Mouse (Mus musculus): ENCODE data around the gene Hsph1. TPM values are rescaled to one million over a fixed set of nuclear protein-coding genes. Genes with fewer than 3 reads are reported as not detected.

Gene Hsph1
- polyA plus RNA-seq (2015; fragmentation: Nextera tagmentation; extraction: Ambion mirVana): 50.8 and 57.5 TPM in 2 replicates

DNA sequence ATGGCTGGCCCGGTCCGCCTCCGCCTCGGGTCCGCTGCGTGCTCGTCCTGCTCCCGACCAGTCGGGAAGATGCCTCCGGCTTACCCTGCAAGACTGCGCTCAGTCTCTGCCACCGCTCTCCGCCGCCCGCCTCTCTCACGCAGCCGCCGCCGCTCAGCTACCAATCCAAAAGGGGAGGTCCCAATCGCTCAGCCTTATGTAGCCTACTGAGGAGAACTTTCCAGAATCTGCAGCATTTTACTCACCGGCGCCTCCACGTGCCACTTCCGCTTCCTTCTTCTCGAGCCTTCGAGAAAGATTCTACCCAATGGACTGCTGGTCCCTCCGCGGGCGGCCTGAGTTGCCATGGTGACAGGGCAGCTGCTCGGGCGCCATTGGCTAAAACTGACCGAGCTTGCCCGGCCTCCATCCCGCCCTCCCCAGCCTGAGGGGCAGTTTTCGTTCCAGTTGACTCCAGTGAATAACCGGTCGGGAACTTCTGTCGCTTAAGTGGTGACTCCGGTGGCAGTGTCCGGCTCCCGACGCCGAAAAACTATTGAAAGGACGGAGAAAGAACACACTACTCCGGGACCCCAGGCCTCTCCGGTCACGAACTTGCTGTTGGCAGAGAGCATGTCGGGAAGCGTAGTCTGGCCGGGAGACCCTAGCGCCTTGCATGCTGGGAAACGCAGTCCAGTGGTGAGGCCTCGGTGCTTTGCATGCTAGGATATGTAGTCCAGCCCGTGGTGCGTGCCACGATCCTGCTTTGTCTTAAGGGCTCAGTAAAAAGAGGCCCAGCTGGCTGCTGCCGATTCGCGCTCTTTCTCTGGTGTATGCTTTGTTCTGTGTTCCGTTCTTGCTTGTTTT is at the start of gene Hsph1:
Hsph1 (minus strand) TSS at position 302 of the 846 bp plus-strand sequence.
- H3K9me3 ChIP-seq: no peaks in the 10 kb centered on the region
- peaks cover 21% of the 10 kb centered on the region for H3K36me3 ChIP-seq
- peaks cover 20% of the 10 kb centered on the region for H3K4me1 ChIP-seq
- H3K27me3 ChIP-seq: no peaks in the 10 kb centered on the region
- H3K9ac ChIP-seq: peak within 1 kb of the TSS; percentile 80
- peak within 1 kb of the TSS; percentile 81 for H3K4me2 ChIP-seq
- H3K27ac ChIP-seq: peak within 1 kb of the TSS; percentile 87
- ATAC-seq (ENCODE audit: insufficient number of reproducible peaks, insufficient read depth, low FRiP score, low TSS enrichment, low read depth): peak; percentile 99
- H3K4me3 ChIP-seq: peak within 1 kb of the TSS; percentile 77
- under 1% methylated on average over 60 of the region's 60 CpGs for WGBS

DNA sequence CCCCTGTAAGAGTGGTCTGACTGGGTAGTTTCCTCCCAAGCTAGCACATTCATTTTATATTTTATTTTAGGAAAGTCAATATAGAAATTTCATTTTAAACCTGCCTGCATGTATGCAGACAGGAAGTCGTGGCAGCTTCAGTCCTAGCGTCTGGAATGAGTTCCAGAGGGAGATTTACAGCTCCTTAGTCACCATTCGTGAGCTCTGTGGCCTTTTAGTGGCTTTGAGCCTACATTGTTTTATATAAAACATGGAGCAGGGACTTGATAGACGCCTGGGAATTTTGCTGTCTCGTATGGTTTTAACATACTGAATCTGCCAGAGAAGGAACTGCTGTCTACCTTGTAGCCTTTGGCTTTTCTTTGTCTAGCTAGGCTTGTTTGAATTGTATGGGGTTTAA is 44.8 kb upstream of the Hsph1 start:
- Histone ChIP-seq H3K9ac (no peak overlapping the region), H3K27me3 (no peaks in the 10 kb centered on the region; the same call in 1 of the 2 replicates), H3K4me3 (no peak overlapping the region), H3K36me3 (no peaks in the 10 kb centered on the region), H3K27ac (no peak overlapping the region), H3K4me2 (no peak overlapping the region), H3K4me1 (peaks cover 6% of the 10 kb centered on the region), H3K9me3 (no peaks in the 10 kb centered on the region)
- ATAC-seq (ENCODE audit: insufficient number of reproducible peaks, insufficient read depth, low FRiP score, low TSS enrichment, low read depth): no peak
- WGBS: 49% methylated on average over 5 of the region's 5 CpGs

DNA sequence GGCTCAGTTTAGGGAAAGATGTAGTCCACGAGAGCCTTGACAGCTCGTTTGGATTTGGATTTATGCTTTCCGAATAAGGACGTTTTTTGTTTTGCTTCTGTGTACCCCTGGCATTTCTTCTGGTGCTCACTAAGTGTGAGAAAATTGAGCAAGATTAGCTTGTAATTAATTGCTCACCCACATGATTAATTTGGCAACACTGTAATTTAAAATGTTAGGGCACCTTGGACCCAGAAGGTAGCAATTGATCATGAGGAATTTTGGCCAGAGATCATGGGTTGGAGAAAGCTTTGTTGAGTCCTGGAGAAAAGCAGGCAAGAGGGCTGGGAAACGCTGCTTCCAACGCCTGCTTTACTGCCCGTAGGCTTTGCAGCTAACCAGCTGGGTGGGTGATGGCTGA is 43.7 kb upstream of the Hsph1 start:
- Histone ChIP-seq H3K4me3 (no peak overlapping the region), H3K36me3 (no peaks in the 10 kb centered on the region), H3K4me1 (peaks cover 11% of the 10 kb centered on the region), H3K27ac (no peak overlapping the region), H3K9ac (no peak overlapping the region), H3K9me3 (no peaks in the 10 kb centered on the region), H3K4me2 (no peak overlapping the region), H3K27me3 (no peaks in the 10 kb centered on the region; the same call in 1 of the 2 replicates)
- no peak for ATAC-seq (ENCODE audit: insufficient number of reproducible peaks, insufficient read depth, low FRiP score, low TSS enrichment, low read depth)
- 63% methylated on average over 7 of the region's 7 CpGs for WGBS

DNA sequence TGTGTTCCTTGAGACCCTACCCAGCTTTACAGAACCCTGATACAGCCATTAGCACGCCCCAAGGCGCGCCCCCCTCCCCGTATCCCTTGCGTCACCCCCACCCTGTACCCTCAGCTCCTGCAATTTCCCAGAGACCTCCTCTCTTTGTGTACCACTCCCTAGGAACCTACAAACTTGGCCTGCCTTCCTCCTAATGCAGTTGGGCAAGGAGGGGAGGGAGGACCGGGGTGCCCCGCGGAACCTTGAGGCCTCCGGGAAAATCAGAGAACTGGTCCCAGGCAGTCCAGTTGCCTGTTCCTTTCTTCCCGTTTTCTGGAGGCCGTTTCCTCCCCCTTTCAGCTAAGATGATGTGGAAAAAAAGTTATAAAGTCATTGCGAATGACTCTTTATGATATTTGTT is 43.2 kb upstream of the Hsph1 start:
- peaks cover 11% of the 10 kb centered on the region for H3K4me1 ChIP-seq
- peak overlapping the region; percentile 94 for H3K4me2 ChIP-seq
- peak overlapping the region; percentile 73 for H3K4me3 ChIP-seq
- no peaks in the 10 kb centered on the region; the same call in 1 of the 2 replicates for H3K27me3 ChIP-seq
- 8% methylated on average over 12 of the region's 12 CpGs for WGBS
- H3K9me3 ChIP-seq: no peaks in the 10 kb centered on the region
- ATAC-seq (ENCODE audit: insufficient number of reproducible peaks, insufficient read depth, low FRiP score, low TSS enrichment, low read depth): no peak
- H3K27ac ChIP-seq: no peak overlapping the region
- peak overlapping the region; percentile 87 for H3K9ac ChIP-seq
- H3K36me3 ChIP-seq: no peaks in the 10 kb centered on the region

DNA sequence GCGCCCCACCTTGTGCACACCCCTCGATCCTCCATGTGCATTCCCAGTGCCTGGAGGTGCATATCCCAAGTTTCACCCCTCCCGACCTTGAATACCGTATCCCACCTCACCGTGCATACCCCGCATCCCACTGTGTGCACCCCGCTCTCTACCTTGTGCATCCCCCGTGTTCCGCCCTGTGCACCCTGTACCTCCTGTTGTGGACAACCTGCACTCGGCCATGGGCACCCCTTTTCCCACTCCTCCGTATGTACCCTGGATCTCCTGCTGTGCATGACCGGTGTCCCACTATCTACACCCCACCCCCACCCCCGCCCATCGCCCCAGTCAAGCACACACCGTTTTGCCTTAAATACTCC is 42.8 kb upstream of the Hsph1 start:
- no peak; the same call in 1 of the 2 replicates for ATAC-seq (ENCODE audit: insufficient number of reproducible peaks, insufficient read depth, low FRiP score, low TSS enrichment, low read depth)
- H3K4me1 ChIP-seq: peaks cover 11% of the 10 kb centered on the region
- H3K36me3 ChIP-seq: no peaks in the 10 kb centered on the region
- peak overlapping the region; percentile 94 for H3K4me2 ChIP-seq
- H3K27ac ChIP-seq: no peak overlapping the region
- peak overlapping the region; percentile 87 for H3K9ac ChIP-seq
- H3K4me3 ChIP-seq: peak overlapping the region; percentile 73
- no peaks in the 10 kb centered on the region; the same call in 1 of the 2 replicates for H3K27me3 ChIP-seq
- H3K9me3 ChIP-seq: no peaks in the 10 kb centered on the region
- 1% methylated on average over 15 of the region's 15 CpGs for WGBS

DNA sequence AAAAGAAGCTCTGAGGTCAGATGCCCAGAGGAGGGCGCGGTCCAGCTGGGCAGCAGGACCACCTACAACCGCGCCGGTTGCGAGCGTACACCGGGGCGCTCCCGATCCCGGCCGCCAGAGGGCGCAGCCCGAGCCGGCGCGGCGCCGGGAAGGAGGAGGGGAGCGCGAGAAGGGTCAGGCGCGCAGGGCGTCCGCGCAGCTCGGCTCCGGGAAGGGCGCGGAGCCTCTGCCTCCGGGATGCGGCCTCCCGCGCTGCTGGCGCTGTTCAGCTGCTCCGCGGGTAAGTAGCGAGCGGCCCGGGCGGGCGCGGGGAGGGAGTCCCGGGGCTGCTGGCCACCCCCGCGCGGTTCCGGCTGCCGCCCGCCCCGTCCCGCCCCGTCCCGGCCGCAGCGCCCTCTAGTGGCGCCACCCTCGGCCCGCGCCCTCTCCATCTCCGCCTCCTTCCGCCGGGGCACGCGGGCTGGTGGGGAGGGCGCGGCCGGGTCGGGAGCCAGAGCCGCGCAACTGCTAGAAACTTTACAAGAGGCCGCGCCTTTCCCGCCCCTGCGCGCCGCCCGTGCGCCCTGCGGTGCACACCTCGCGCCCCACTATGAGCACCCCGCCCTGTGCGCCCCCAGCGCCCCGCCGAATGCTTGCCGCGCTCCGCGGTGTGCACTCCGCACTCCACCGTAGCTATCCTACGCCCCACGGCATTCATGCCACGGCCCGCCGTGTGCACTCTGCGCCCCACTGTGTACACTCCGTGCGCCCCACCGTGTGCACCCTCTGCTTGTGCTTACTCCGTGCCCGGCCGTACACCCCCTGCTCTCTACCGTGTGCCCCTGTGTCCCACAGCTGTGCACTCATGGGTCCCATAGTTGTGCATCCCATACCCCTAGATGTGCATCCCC is 42.2 kb upstream of the Hsph1 start, which contains the start of gene B3glct:
B3glct (plus strand) TSS at position 131 of the 890 bp plus-strand sequence.
- peak; percentile 91 for ATAC-seq (ENCODE audit: insufficient number of reproducible peaks, insufficient read depth, low FRiP score, low TSS enrichment, low read depth)
- WGBS: under 1% methylated on average over 54 of the region's 106 CpGs
- H3K27ac ChIP-seq: peak within 1 kb of the TSS; percentile 86
- H3K9me3 ChIP-seq: no peaks in the 10 kb centered on the region
- H3K27me3 ChIP-seq: no peaks in the 10 kb centered on the region; the same call in 1 of the 2 replicates
- peak within 1 kb of the TSS; percentile 94 for H3K4me2 ChIP-seq
- H3K36me3 ChIP-seq: no peaks in the 10 kb centered on the region
- peak within 1 kb of the TSS; percentile 87 for H3K9ac ChIP-seq
- peak within 1 kb of the TSS; percentile 73 for H3K4me3 ChIP-seq
- H3K4me1 ChIP-seq: peaks cover 11% of the 10 kb centered on the region

DNA sequence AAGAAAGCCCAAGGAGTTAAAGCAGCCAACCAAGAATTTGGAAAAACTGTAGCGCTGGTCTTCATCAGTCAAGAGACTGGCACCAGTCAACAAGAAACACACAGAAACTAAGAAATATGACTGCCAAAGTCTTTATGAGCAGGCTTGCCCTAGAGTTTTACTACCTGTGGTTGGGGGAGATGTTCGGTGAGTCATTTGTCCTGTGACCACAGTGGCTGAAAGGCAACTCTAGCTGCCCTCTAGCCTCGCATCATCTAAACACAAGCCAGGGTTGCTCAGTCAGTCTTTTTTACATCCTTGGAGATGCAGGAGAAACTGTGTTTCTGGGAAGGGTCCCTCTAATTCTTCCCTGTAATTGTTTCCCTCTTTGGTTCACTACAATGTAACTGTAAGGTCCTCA is 41.0 kb upstream of the Hsph1 start:
- 93% methylated on average over 3 of the region's 3 CpGs for WGBS
- H3K9me3 ChIP-seq: no peaks in the 10 kb centered on the region
- no peak overlapping the region for H3K9ac ChIP-seq
- H3K27me3 ChIP-seq: no peaks in the 10 kb centered on the region; the same call in 1 of the 2 replicates
- ATAC-seq (ENCODE audit: insufficient number of reproducible peaks, insufficient read depth, low FRiP score, low TSS enrichment, low read depth): no peak
- no peak overlapping the region for H3K27ac ChIP-seq
- no peak overlapping the region for H3K4me3 ChIP-seq
- H3K4me2 ChIP-seq: no peak overlapping the region
- peaks cover 11% of the 10 kb centered on the region for H3K4me1 ChIP-seq
- no peaks in the 10 kb centered on the region for H3K36me3 ChIP-seq

DNA sequence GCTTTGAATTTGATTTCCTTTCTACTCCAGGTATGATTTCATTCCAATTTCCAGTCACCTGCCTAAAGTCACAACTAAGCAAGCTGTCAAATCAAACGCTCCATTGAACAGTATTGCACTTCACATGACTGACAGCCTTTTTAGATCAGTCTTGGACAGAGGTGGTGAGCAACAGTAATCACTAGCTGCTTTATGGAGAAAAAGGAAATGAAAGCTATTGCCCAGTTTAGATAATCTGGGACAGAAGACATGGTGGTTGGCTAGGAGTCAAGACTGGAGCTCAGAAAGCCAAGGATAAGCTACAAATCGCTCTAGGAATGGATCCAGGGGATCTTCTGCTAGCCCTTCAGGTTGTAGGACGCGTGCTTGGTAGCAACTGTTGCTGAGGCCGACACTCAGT is 27.2 kb upstream of the Hsph1 start:
- 83% methylated on average over 5 of the region's 5 CpGs for WGBS
- H3K27me3 ChIP-seq: no peaks in the 10 kb centered on the region
- H3K9ac ChIP-seq: no peak overlapping the region
- no peaks in the 10 kb centered on the region for H3K36me3 ChIP-seq
- no peak overlapping the region for H3K4me2 ChIP-seq
- no peaks in the 10 kb centered on the region for H3K4me1 ChIP-seq
- ATAC-seq (ENCODE audit: insufficient number of reproducible peaks, insufficient read depth, low FRiP score, low TSS enrichment, low read depth): no peak
- no peak overlapping the region for H3K27ac ChIP-seq
- no peak overlapping the region for H3K4me3 ChIP-seq
- 0 out of 2 replicates have a peak, but pooled peaks cover 5% of the 10 kb centered on the region for H3K9me3 ChIP-seq

DNA sequence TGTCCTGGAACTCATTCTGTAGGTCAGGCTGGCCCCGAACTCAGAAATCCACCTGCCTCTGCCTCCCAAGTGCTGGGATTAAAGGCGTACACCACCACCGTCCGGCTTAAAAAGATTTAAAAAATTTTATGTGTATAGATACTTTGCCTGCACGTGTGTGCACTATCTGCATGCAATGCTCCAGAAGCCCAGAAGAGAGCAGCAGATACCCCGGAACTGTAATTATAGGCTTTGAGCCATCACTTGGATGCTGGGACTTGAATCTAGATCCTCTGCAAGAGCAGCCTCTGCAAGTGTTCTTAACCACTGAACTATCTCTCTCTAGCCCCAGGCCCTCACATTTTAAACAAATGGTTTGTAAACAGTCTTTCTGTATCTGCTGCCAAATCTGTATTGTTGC is 26.8 kb upstream of the Hsph1 start:
- H3K27me3 ChIP-seq: no peaks in the 10 kb centered on the region
- H3K36me3 ChIP-seq: no peaks in the 10 kb centered on the region
- no peak overlapping the region for H3K4me3 ChIP-seq
- no peak overlapping the region for H3K27ac ChIP-seq
- ATAC-seq (ENCODE audit: insufficient number of reproducible peaks, insufficient read depth, low FRiP score, low TSS enrichment, low read depth): no peak
- no peak overlapping the region for H3K4me2 ChIP-seq
- H3K4me1 ChIP-seq: no peaks in the 10 kb centered on the region
- H3K9me3 ChIP-seq: 0 out of 2 replicates have a peak, but pooled peaks cover 5% of the 10 kb centered on the region
- H3K9ac ChIP-seq: no peak overlapping the region
- WGBS: 92% methylated on average over 6 of the region's 6 CpGs

DNA sequence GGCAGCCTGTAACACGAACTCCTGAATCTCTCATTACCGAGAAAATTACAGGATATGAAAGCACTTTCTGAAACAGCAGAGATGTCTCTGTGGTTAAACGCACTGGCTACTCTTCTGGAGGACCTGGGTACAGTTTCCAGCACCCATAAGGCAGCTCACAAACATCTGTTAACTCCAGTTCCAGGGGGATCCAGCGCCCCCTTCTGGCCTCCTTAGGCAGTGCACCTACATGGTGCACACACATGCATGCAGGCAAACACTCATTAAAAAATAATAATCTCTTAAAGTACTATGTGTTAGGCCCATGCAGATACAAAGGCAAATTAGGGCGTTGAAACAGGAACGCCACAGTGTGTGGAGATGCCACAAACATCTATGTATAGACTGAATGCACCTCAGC is 25.3 kb upstream of the Hsph1 start:
- Histone ChIP-seq H3K27ac (no peak overlapping the region), H3K4me1 (no peaks in the 10 kb centered on the region), H3K4me2 (no peak overlapping the region), H3K4me3 (no peak overlapping the region), H3K9ac (no peak overlapping the region), H3K9me3 (0 out of 2 replicates have a peak, but pooled peaks cover 5% of the 10 kb centered on the region), H3K27me3 (no peaks in the 10 kb centered on the region), H3K36me3 (no peaks in the 10 kb centered on the region)
- WGBS: 83% methylated on average over 6 of the region's 6 CpGs
- no peak for ATAC-seq (ENCODE audit: insufficient number of reproducible peaks, insufficient read depth, low FRiP score, low TSS enrichment, low read depth)

DNA sequence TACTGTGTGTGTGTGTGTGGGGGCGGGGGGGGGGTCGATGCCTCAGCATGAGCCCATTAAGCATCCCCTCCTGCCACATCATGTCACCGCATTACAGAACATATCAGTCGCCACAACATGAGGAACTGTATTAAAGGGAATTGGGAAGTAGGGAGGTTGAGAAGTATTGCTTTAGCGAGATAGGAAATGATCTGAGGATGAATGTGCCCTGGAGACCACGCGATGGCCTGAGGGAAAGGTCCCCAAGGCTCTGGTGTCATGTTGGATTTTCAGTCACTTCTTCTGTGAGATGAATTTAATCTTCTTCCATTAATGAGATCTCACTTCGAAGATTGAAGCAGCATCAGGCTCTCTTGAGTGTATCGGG is 23.2 kb upstream of the Hsph1 start:
- H3K4me1 ChIP-seq: no peaks in the 10 kb centered on the region
- H3K9me3 ChIP-seq: 0 out of 2 replicates have a peak, but pooled peaks cover 5% of the 10 kb centered on the region
- no peak overlapping the region for H3K4me3 ChIP-seq
- 62% methylated on average over 9 of the region's 9 CpGs for WGBS
- no peak overlapping the region for H3K4me2 ChIP-seq
- H3K36me3 ChIP-seq: no peaks in the 10 kb centered on the region
- H3K27ac ChIP-seq: no peak overlapping the region
- H3K9ac ChIP-seq: no peak overlapping the region
- ATAC-seq (ENCODE audit: insufficient number of reproducible peaks, insufficient read depth, low FRiP score, low TSS enrichment, low read depth): no peak
- no peaks in the 10 kb centered on the region for H3K27me3 ChIP-seq

Measured in embryonic facial prominence, embryonic 13.5 days (tissue).